Mouse (Mus musculus): ENCODE data around the gene Gm48551. TPM values are rescaled to one million over a fixed set of nuclear protein-coding genes. Genes with fewer than 3 reads are reported as not detected.
A peak's percentile ranks its signal among the peaks of the same experiment; 100 is the strongest.

The Gm48551 gene
- polyA plus RNA-seq, 1 experiment from 2014 or later, result 3.8 TPM

DNA sequence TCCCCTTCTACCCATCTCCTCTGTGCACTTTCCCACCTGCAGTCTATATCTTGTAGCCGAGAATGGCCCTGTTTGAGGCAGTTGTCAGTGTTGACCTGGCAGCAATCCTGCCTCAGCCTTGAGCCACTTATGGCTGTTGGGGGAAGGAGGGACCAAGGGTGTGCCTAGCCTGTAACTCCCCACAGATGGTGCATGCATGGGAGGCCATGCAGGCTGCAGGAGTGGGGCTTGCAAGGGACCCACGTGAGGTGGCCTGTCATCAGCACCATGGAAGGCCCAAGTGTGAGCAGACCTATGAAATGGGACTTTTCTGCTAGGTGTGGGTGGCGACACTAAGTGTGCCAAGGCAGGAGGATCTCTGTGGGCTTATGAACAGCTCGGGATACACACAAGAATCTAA lies 19.2 kb upstream of the Gm48551 start:
- H3K4me1 ChIP-seq (ENCODE audit: control insufficient read depth, insufficient read depth, low read length), result peaks cover 28% of the 10 kb centered on the region

DNA sequence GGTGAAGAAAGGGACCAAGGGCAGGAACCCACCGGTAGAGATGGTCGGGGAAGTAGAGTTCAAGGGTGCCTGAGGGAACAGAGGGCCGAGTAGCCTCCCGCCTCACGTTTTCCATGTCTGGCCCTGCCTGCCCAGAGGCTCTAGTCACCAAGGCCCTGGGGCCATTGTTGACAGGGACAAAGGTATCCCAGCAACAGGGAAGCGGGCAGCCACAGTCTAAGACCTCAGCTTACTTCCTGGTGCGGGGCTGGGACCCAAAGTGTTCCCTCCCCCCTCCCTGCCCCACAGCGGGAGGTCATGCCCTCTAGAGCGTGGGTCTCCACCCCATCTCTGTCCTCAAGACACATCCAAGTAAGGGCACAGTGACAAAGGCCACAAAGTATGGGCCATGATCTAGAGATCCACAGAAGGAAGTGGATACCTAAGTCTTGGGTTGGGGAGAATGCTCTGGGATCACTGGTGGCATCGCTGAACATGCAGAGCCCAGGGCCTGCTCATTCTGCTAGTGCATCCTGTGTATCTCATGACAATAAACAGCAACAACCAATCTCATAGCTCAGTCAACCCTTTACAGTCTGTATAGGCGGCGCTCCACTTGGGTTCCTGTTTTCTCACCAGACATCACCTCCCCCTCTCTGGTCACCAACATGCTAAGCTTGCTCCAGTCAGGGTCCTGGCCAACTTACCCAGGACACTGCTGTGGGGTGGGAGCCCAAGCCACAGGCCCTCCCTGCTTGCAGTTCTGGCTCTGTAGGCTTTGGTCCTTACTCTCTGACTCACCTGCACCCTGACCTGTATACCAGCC lies 18.4 kb upstream of the Gm48551 start, which contains the start of gene 4930404N11Rik:
4930404N11Rik (minus strand) TSS at position 145 of the 805 bp plus-strand sequence.
- H3K9ac ChIP-seq (ENCODE audit: low read depth, low read length), result peak within 1 kb of the TSS; percentile 28; the same call in 1 of the 2 replicates
- peak within 1 kb of the TSS; percentile 34 for H3K4me3 ChIP-seq (ENCODE audit: low read length)
- peaks cover 48% of the 10 kb centered on the region for H3K36me3 ChIP-seq (ENCODE audit: control insufficient read depth, insufficient read depth, low read length)
- no peak for ATAC-seq (ENCODE audit: low FRiP score, low TSS enrichment)
- no peaks in the 10 kb centered on the region for H3K9me3 ChIP-seq (ENCODE audit: control insufficient read depth, low read length)
- H3K27ac ChIP-seq (ENCODE audit: low read depth, low read length), result no peak within 1 kb of the TSS
- peaks cover 24% of the 10 kb centered on the region for H3K4me1 ChIP-seq (ENCODE audit: control insufficient read depth, insufficient read depth, low read length)
- 33% methylated on average over 12 of the region's 12 CpGs for WGBS
- peak within 1 kb of the TSS; percentile 68 for H3K4me2 ChIP-seq (replicated peaks; ENCODE audit: low read depth, low read length)
- H3K27me3 ChIP-seq (ENCODE audit: control insufficient read depth, insufficient read depth, low read length), result peaks cover 14% of the 10 kb centered on the region

More for the DNA sequence above, 19.2 kb upstream of the Gm48551 start:
- ATAC-seq (ENCODE audit: low FRiP score, low TSS enrichment), result 0 out of 2 replicates have a peak, but pooled peaks have one; percentile 5
- Histone ChIP-seq H3K9me3 (ENCODE audit: control insufficient read depth, low read length) (no peaks in the 10 kb centered on the region), H3K36me3 (ENCODE audit: control insufficient read depth, insufficient read depth, low read length) (peaks cover 40% of the 10 kb centered on the region), H3K9ac (ENCODE audit: low read depth, low read length) (no peak overlapping the region), H3K4me2 (replicated peaks; ENCODE audit: low read depth, low read length) (peak overlapping the region; percentile 68; the same call in 1 of the 2 replicates), H3K27me3 (ENCODE audit: control insufficient read depth, insufficient read depth, low read length) (peaks cover 14% of the 10 kb centered on the region), H3K4me3 (ENCODE audit: low read length) (peak overlapping the region; percentile 34; the same call in 1 of the 2 replicates), H3K27ac (ENCODE audit: low read depth, low read length) (no peak overlapping the region)
- WGBS, result 36% methylated on average over 4 of the region's 4 CpGs

DNA sequence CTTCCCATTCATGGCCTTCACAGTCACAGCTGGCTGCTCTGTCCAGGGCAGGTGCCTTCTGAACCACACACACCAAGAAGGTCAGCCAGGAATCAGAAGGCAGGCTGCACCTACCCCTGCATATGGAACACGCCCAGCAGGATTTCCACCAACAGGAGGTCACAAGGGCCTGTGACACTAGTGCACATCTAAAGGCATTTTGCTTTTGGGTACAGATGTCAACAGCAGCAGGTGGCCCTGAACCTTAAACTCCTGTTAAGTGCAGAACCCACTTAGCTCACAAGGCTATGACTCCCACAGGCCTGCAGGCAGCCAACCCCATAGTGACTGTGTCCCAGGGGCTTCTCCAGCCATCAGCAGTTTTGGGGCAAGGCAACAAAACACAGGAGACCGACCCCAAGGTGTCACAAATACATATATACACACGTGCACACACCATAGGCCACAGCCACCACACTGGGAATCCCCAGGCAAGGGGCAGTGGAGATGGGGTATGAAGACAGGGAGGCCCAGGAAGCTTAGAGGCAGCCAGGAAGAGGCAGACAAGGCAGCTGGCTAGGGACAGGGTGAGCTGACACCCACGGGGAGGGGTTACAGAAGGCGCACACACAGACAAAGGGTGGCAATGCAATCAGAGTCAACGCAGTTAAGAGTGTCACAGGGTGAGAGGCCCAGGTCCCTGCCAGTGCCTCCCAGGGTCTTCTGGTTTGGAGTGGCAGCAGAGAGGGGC lies 17.6 kb upstream of the Gm48551 start:
- Histone ChIP-seq H3K27me3 (ENCODE audit: control insufficient read depth, insufficient read depth, low read length) (peaks cover 14% of the 10 kb centered on the region), H3K4me2 (replicated peaks; ENCODE audit: low read depth, low read length) (no peak overlapping the region), H3K4me3 (ENCODE audit: low read length) (no peak overlapping the region), H3K4me1 (ENCODE audit: control insufficient read depth, insufficient read depth, low read length) (peaks cover 23% of the 10 kb centered on the region), H3K9ac (ENCODE audit: low read depth, low read length) (no peak overlapping the region), H3K9me3 (ENCODE audit: control insufficient read depth, low read length) (no peaks in the 10 kb centered on the region), H3K36me3 (ENCODE audit: control insufficient read depth, insufficient read depth, low read length) (peaks cover 56% of the 10 kb centered on the region), H3K27ac (ENCODE audit: low read depth, low read length) (no peak overlapping the region)
- 89% methylated on average over 6 of the region's 6 CpGs for WGBS
- no peak for ATAC-seq (ENCODE audit: low FRiP score, low TSS enrichment)

DNA sequence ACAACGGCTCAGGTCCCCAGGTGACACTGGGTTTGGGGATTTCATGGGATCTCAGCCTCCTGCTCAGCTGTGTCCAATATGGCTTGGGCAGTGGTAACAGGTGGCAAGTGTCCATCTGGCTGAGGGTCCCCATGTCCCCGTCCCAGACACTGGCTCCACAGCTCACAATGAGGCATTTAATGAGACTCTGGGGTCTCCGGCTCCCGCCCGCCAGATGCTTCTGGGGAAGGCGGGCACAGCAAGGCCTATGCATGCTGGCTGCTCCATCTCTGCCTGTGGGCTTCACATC lies 17.1 kb upstream of the Gm48551 start:
- peaks cover 14% of the 10 kb centered on the region for H3K27me3 ChIP-seq (ENCODE audit: control insufficient read depth, insufficient read depth, low read length)
- no peak overlapping the region for H3K4me2 ChIP-seq (replicated peaks; ENCODE audit: low read depth, low read length)
- WGBS, result 87% methylated on average over 6 of the region's 6 CpGs
- H3K36me3 ChIP-seq (ENCODE audit: control insufficient read depth, insufficient read depth, low read length), result peaks cover 59% of the 10 kb centered on the region
- no peaks in the 10 kb centered on the region for H3K9me3 ChIP-seq (ENCODE audit: control insufficient read depth, low read length)
- H3K27ac ChIP-seq (ENCODE audit: low read depth, low read length), result no peak overlapping the region
- no peak overlapping the region for H3K4me3 ChIP-seq (ENCODE audit: low read length)
- no peak overlapping the region for H3K9ac ChIP-seq (ENCODE audit: low read depth, low read length)
- ATAC-seq (ENCODE audit: low FRiP score, low TSS enrichment), result no peak
- peaks cover 23% of the 10 kb centered on the region for H3K4me1 ChIP-seq (ENCODE audit: control insufficient read depth, insufficient read depth, low read length)

DNA sequence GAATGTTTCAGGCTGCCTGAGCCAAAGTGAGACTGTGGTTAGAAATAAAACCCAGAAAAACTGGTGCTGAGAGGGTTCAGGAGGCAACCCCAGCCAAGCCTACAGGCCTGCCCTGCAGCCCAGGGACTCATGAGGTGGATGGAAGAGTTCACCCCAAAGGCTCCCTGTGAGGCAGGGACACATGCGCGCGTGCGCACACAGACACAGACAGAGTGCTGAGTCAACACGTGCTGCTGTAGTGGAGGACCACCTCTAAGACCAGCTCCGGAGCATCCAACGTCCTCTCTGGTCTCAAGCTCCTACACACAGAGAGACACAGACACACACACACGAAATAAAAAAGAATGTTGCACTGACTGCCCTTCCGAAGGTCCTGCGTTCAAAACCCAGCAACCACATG lies 8.9 kb upstream of the Gm48551 start:
- Histone ChIP-seq H3K4me2 (replicated peaks; ENCODE audit: low read depth, low read length) (no peak overlapping the region), H3K4me3 (ENCODE audit: low read length) (no peak overlapping the region), H3K9me3 (ENCODE audit: control insufficient read depth, low read length) (no peaks in the 10 kb centered on the region), H3K9ac (ENCODE audit: low read depth, low read length) (no peak overlapping the region), H3K27ac (ENCODE audit: low read depth, low read length) (no peak overlapping the region), H3K36me3 (ENCODE audit: control insufficient read depth, insufficient read depth, low read length) (peaks cover 51% of the 10 kb centered on the region), H3K27me3 (ENCODE audit: control insufficient read depth, insufficient read depth, low read length) (no peaks in the 10 kb centered on the region), H3K4me1 (ENCODE audit: control insufficient read depth, insufficient read depth, low read length) (peaks cover 12% of the 10 kb centered on the region)
- WGBS, result 96% methylated on average over 10 of the region's 10 CpGs
- no peak for ATAC-seq (ENCODE audit: low FRiP score, low TSS enrichment)

DNA sequence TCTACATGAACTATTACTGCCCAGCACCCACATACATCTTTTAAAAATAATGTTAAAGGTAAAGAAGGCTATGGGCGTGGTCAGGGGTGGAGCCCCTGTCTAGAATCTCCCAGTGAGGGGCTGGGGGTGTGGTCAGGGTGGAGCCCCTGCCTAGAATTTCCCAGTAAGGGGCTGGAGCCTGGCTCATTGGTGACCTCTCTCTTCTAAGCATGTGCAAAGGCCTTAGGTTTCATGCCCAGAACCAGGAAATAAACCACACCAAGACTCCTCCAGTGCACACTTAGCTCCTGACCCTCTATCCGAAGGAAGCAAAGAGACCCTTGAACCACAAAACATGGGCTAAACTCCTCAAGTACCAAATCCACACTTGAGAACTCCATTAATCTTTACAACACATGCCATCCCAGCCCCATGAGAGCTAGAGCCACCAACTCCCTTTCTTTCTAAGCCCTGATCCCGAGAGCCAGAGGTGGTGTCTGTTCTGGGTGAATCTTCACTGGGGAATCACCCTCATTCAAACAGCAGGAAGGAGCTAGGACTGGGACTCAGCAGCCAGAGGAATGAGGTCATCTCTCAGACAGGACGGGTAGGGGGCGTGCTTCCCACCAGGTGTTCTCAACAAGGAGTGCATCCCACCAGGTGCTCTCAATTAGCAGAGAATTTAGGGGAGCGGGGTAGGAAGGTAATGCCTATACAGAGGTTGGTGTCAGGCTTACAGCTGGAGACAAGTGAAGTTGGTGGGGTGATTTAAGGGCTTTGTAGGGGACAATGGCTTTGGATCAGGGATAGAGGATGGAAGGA lies 7.5 kb upstream of the Gm48551 start:
- Histone ChIP-seq H3K4me3 (ENCODE audit: low read length) (peak overlapping the region; percentile 82), H3K27me3 (ENCODE audit: control insufficient read depth, insufficient read depth, low read length) (no peaks in the 10 kb centered on the region), H3K9me3 (ENCODE audit: control insufficient read depth, low read length) (no peaks in the 10 kb centered on the region), H3K4me1 (ENCODE audit: control insufficient read depth, insufficient read depth, low read length) (peaks cover 12% of the 10 kb centered on the region), H3K36me3 (ENCODE audit: control insufficient read depth, insufficient read depth, low read length) (peaks cover 37% of the 10 kb centered on the region), H3K9ac (ENCODE audit: low read depth, low read length) (peak overlapping the region; percentile 90; the same call in 1 of the 2 replicates), H3K4me2 (replicated peaks; ENCODE audit: low read depth, low read length) (peak overlapping the region; percentile 76), H3K27ac (ENCODE audit: low read depth, low read length) (no peak overlapping the region; the same call in 1 of the 2 replicates)
- ATAC-seq (ENCODE audit: low FRiP score, low TSS enrichment), result no peak
- 42% methylated on average over 6 of the region's 6 CpGs for WGBS

DNA sequence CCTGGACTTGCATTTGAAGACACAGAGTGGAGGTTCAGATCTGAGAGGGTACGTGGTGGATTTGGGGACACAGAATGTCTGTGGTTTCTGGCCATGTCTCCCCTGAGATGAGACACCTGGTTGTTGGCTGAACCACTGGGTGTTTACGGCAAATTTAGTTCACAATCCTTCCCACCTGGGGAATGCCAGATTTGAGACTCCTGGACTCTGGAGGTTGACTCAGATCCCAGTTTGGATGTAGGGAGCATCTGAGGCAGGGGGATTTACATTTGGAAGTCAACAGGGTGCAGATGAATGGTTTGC lies 7.0 kb upstream of the Gm48551 start:
- H3K9ac ChIP-seq (ENCODE audit: low read depth, low read length), result peak overlapping the region; percentile 90
- H3K27ac ChIP-seq (ENCODE audit: low read depth, low read length), result no peak overlapping the region

DNA sequence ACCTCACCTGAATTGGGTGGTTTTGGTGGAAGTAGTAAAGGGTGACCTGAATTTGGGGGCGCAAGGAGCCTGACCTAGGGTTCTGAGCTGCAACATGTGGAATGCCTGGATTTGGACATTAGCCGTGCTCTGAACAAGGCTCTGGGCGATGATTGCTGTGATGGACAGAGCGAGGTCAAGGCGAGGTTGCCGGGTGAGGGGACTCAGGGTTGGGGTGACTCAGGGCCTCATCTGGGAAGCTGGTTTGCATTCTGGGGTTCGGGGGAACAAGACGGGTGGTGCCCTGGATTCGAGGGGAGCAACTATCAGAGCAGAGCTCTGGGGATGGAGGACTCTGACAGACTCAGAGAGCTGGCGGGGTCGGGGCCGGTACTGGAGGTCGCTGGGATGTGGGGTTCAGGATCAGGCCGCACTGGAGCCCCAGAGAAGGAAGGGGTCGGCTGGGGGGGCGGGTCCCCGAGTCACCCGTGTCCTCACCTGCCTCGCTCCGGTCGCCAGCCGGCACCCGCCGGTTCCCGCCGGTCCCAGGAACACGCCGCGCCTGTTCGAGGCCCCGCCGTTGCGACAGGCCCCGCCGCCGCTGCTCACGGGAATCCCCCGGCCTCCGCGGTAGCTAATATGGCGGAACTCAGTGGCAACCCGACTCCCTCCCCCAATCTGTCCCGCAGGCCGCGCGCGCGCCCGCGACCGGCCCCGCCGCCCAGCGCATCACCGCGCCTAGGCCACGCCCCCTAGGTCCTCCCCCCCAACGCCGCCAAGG lies 6.3 kb upstream of the Gm48551 start, which contains the start of gene Fzr1:
Fzr1 (minus strand) TSS at position 724 of the 760 bp plus-strand sequence.
- Histone ChIP-seq H3K4me2 (replicated peaks; ENCODE audit: low read depth, low read length) (peak within 1 kb of the TSS; percentile 76), H3K9ac (ENCODE audit: low read depth, low read length) (peak within 1 kb of the TSS; percentile 90), H3K4me3 (ENCODE audit: low read length) (peak within 1 kb of the TSS; percentile 82), H3K27me3 (ENCODE audit: control insufficient read depth, insufficient read depth, low read length) (no peaks in the 10 kb centered on the region), H3K9me3 (ENCODE audit: control insufficient read depth, low read length) (no peaks in the 10 kb centered on the region), H3K27ac (ENCODE audit: low read depth, low read length) (peak within 1 kb of the TSS; percentile 72), H3K4me1 (ENCODE audit: control insufficient read depth, insufficient read depth, low read length) (peaks cover 12% of the 10 kb centered on the region), H3K36me3 (ENCODE audit: control insufficient read depth, insufficient read depth, low read length) (peaks cover 26% of the 10 kb centered on the region)
- peak; percentile 73 for ATAC-seq (ENCODE audit: low FRiP score, low TSS enrichment)
- WGBS, result under 1% methylated on average over 55 of the region's 59 CpGs

More for the DNA sequence above, 7.0 kb upstream of the Gm48551 start:
- peaks cover 31% of the 10 kb centered on the region for H3K36me3 ChIP-seq (ENCODE audit: control insufficient read depth, insufficient read depth, low read length)
- H3K4me2 ChIP-seq (replicated peaks; ENCODE audit: low read depth, low read length), result peak overlapping the region; percentile 76
- H3K4me1 ChIP-seq (ENCODE audit: control insufficient read depth, insufficient read depth, low read length), result peaks cover 12% of the 10 kb centered on the region
- no peaks in the 10 kb centered on the region for H3K9me3 ChIP-seq (ENCODE audit: control insufficient read depth, low read length)
- no peaks in the 10 kb centered on the region for H3K27me3 ChIP-seq (ENCODE audit: control insufficient read depth, insufficient read depth, low read length)
- H3K4me3 ChIP-seq (ENCODE audit: low read length), result peak overlapping the region; percentile 82
- 47% methylated on average over 2 of the region's 2 CpGs for WGBS
- no peak for ATAC-seq (ENCODE audit: low FRiP score, low TSS enrichment)

All from kidney, embryonic 14.5 days (tissue).